Mouse (Mus musculus) adrenal gland, postnatal 10 days (tissue): ENCODE measurements around the gene Vwa3a. TPM values are rescaled to one million over a fixed set of nuclear protein-coding genes. Genes with fewer than 3 reads are reported as not detected.
A peak's percentile ranks its signal among the peaks of the same experiment; 100 is the strongest.

Experiments used
- DNase-seq: peaks from one replicate; pipeline ENCODE4 v3.0.0; 2021; ENCODE audit warnings: mixed read lengths
- total RNA-seq, 2 experiments: library from RNA; stranded (reverse); gene quantifications; 2 replicates each; pipeline ENCODE4 v1.2.3; 2021

Vwa3a gene
- total RNA-seq, 2 experiments from 2014 or later: 2.2 to 3.1 TPM

DNA sequence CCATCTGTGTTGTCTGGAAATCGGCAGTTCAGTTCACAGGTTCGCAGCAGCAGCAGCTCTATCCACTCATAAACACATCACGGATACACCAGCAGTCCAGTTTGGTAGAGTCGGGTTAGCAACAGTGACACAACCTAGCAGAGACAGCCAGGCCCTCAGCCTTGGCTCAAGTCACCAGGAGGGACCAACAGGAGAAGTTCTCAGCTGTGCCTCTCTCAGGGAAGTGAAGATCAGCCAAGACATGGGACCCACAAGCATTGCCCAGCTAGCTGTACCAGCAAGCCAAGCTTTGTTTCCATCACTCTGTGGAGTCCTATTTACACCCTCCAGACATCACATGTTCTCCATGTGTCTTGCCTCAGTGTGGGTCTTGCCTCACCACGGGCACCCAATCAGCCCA lies 7.7 kb downstream of the Vwa3a start:
- DNase-seq: no peak

DNA sequence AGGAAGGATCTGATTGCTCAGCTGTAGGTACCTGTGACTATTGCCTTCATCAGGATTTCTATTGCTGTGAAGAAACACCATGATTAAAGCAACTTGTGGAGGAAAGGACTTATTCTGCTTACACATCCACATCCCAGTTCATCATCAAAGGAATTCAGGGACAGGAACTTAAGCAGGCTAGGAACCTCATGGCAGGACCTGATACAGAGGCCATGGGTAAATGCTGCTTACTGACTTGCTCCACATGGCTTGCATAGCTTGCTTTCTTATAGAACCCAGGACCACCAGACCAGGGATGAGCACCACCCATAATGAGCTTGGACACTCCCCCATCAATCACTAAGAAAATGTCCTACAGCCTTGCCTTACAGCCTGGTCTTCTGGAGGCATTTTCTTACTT lies 9.4 kb downstream of the Vwa3a start:
- no peak for DNase-seq

DNA sequence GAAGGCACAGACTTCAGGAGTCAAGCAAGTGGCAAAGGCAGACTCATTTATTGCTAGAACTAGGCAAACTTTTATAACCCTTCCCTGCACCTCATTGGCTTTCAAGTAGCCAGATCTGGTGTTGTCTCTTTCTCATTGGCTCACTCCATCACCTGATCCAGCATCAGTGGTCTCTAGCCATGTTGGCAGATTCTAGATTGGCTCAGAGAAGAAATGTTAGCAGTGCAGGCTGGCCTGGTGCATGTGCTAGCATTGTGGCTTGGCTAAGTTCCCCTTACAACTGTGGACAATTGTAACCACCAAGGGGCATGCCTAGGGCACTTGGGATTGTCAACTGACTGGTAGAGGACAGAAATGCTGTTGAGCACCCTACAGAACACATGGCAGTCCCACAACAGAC lies 12.2 kb downstream of the Vwa3a start:
- DNase-seq: no peak

DNA sequence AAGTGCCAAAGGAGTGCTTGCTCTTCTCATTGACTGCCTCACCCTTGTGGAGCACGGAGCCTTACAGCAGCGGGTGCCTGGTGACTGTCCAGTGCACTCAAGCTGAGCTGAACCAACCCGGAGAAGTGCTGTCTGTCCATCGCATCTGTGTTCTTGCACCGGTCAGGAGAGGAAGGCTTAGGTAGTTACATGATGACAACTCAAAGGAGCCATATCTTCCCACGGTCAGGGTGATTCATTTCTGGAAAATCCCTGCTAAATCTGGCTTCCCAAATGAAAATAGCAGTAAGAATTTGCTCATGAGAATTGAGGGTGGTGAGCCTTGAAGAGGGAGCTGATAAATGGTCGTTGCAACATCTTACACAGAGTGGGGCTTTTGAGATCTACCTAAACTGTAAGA lies 12.8 kb downstream of the Vwa3a start:
- no peak for DNase-seq

DNA sequence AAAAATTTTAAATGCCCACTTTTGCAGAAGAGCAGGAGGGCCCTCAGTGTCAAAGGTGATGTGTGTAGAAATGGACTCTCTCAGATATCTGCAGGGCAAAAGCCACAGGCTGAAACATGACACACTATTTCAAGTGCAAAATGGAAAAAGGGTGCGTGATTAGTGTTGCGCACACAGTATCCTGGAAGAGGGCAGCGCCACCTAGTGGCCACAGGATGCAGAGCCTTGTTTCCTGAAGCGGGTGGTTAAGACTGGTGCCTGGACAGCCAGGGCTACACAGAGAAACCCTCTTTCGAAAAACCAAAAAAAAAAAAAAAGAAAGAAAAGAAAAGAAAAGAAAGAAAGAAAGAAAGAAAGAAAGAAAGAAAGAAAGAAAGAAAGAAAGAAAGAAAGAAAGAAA lies 15.6 kb downstream of the Vwa3a start:
- peak; percentile 90 for DNase-seq

DNA sequence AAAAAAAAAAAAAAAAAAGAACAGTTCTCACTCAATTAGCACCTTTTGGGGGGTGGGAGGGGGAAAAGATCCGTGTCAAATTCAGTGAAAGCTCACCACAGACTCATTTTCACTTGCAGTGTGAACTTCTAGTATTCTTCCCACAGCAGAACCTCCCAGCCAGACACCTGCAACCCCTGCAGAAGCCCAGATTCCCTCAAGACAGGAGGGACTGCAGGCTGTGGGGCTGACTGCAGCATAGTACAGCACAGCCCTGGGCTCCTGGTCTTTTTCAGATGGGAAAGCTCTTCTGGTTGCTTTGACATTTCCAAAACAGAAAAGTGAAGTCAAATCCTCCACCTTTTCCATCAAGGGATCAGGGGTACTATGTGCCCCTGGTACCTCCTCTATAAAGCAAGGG lies 28.3 kb downstream of the Vwa3a start:
- no peak for DNase-seq

DNA sequence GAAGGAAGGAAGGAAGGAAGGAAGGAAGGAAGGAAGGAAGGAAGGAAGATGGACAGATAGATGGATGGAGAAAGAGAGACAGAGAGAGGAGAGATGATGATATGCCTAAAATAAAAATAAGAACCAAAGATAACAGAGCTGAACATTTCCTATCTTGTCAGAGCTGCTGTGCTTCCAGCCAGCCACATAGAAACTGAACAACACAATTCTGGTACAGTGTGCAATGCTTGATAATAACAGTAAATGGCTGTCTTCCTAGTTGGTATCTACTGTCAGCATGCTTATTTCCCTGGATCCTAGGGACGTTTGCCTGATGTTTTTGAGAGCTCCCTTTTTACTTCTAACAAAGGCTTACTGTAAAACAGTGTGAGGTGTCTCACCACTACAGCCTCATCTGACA lies 32.3 kb downstream of the Vwa3a start:
- DNase-seq: no peak

DNA sequence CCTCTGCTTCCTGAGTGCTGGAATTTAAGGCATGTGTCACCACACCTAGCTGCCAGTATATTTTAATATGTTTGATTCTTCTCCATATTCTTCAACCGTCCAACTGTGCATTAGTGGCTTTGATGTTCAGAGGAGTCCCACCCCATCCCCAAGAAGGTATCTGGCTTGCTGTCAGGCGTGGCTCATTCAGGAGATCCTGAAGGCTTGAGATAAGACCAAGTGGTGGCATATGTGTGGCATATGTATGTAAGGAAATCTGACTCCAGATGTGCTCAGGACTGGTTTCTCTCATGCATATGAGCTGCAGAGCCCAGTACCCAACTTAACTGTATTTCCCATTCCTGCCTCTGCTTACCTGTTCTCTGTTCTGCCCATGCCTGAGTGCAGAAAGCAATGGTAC lies 38.9 kb downstream of the Vwa3a start:
- DNase-seq: no peak

DNA sequence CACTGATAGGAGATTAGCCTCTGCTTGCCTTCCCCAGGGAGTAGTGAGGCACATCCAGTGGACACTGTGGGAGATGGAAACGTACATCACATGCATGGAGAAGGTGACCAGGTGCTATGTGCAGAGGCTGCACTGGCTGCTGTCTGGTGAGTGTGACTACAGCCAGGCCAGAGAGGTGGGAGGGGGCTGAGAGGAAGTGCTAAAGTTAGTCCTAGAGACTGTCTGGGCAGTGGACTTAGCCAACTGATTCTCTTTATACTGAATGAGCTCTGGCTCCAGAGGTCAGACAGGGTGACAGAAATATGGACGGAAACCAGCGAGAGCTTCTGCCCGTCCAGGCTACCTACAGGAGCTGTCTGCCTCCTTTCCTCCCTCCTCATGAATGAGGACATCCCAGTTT lies 56.4 kb downstream of the Vwa3a start:
- DNase-seq: no peak

DNA sequence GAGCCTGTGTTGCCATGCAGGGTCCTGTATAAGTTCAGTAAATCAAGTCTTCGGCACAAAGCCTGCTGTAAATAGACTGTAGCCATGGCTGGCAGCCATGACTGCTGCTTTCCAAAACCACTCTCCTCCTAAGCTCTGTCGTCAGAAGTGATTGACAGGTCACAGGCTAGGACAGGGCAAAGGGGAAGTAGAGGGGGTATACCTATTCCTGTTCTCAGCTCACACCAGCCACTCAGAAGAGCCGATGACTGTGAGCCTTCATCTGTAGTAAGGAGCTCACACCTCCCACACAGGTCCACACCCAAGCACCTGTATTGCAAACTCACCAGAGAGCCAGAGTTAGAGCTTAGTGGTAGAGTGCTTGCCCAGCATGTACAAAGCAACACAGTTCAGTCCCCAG lies 57.3 kb downstream of the Vwa3a start:
- DNase-seq: no peak

DNA sequence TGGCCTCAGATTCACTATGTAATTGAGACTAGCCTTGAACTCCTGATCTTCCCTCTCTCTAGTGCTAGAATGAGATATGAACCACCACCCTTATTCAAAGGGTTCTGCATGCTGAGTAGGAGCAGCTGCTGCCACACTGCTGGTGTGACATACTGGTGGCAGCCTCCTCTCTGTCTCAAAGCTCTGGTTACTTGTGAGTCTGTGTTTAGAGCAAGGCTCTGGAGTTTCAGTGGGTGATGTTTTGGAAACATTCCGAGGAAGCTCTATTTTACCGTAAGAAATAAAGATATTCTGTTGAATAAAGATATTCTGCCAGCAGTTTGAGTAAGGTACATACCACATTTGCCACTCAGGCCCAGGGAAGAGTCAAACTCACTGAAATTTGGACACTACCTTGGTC lies 64.2 kb downstream of the Vwa3a start:
- no peak for DNase-seq

DNA sequence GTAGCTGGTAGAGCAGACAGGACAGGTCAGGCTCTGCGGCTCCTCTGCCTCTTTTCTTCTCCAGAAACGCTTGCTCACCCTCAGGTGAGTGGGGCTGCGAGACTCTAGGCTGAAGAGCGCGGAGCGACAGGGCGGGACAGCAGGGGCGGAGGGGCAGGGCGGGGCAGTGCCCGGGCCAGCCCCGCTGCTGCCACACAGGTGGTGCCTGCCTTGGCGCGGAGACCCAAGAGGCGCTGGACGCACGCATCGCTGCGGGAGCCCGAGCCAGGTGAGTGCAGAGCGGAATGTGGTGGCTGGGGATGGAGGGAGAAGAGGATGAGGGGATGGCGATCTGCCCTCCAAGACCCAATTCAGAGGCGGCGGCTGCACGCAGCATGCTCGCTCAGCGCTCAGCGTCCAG lies 70.6 kb downstream of the Vwa3a start:
- no peak for DNase-seq

DNA sequence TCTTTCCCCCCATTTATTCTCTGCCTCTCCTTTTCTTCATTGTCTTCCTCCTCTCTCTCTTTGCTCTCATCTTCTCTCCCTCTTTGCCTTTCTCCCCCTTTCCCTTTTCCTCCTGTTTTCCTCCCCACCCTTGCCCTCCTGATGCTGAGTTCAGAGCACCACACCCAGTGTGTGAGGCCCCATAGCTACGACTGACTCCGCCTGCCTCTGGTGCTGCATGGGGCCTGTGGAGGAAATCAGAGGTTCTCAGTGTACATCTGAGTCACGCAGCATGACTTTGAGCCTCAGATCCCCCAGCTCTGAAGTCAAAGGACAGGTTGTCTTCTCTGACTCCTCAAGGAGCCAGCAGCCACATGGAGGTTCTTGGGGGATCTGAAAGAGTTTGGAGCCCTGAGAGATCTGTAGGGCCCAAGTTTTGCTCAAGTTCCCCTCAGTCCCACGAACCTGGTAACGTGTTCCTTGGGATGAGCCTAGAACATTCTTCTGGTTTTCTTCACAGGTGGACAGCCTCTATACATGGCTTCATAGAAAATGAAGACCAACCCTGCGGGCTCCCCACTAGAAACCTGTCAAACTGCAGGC lies 72.8 kb downstream of the Vwa3a start, which contains the start of gene Gm5737:
TSS of gene Gm5737 (plus strand) at position 532 of the 582 bp plus-strand sequence.
- no peak for DNase-seq

DNA sequence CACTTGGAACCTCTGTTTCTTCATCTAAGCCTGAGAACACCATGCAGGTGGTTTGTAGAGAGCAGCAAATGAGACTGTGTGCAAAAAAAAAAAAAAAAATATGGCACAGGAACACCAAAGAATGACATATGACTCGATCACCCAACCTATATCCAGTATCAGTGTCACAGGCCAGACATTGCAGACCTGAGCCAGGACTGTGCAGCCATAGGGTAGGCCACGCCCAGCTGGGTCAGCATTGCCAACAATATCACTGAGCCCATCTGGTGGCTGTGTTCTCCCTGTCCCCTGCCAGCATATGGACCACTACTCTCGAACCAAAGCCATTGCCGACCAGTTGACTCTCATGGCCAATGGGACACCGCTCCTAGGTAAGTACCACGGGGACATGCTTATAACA lies 78.4 kb downstream of the Vwa3a start:
- no peak for DNase-seq

DNA sequence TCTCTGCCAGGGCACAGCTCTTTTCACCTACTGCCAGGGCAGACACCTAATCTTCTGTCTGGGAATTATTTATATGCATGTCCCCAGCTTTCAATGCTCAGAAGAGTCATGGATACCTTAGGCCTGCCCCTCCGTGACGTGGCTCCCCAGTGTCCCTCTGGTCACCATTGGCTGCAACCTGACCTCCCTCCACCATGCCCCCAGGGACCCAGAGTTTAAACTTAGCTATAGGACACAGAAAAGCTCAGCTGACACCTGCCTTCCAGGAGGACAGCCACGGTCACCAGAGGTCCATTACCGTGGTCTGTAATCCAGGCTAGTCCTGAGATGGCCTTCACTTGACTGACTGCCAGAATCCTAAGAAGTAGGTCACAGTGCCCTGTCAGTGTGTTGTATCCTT lies 80.3 kb downstream of the Vwa3a start:
- DNase-seq: peak; percentile 50

DNA sequence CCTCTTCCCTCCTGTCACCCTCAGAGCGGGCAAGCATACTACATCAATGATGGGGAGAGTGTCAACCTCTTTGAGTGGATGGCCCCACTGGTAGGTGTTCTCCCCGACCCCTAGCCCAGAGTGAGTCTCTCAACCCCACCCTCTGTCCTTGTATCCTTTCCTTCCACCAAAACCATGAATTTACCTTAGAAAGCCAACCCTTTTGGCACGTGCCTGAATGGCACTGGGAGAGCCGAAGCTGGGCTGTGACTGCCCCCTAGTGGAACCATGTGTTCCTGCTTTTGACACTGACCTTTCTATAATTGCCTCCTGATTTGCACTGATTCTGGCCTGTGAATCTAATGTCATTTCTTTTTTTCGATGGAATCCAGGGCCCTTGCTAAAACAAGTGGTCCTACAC lies 84.1 kb downstream of the Vwa3a start:
- peak; percentile 83 for DNase-seq

DNA sequence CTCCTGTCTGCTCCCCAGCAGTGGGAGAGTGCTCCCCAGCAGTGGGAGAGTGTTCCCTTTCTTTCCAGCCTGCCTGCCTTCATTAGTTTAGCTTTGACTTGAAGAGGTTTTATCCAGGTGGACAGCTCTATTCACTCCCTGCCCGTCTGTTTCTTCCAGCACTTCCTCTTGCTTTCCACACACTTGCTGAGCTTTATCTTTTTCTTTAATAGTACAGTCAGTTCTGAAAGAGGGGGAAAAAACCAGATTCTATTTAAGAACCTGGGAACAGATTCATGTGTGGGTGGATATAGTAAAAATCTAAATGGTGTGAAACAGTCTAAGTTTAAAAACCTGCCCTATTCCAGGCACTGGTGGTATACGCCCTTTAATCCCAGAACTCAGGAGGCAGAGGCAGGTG lies 86.0 kb downstream of the Vwa3a start:
- no peak for DNase-seq

DNA sequence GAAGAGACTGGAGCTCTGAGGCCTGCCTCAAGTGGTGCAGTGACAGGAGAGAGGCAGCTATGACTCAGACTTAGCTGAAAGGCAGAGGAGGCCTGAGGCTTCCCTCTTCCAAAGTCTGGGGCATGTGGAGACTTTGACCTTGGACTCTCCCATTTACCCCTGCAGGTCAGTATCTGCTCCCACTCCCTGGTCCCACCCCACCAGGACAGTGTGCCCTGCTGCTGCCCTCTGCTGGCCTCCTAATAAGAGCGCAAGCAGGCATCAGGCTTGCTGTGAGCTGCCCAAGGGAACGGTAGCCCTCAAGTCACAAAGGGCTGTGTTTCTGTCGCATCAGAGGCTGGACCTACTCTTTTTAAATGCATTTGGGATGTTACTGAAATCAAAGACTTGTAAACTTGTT lies 87.3 kb downstream of the Vwa3a start:
- DNase-seq: peak; percentile 63

DNA sequence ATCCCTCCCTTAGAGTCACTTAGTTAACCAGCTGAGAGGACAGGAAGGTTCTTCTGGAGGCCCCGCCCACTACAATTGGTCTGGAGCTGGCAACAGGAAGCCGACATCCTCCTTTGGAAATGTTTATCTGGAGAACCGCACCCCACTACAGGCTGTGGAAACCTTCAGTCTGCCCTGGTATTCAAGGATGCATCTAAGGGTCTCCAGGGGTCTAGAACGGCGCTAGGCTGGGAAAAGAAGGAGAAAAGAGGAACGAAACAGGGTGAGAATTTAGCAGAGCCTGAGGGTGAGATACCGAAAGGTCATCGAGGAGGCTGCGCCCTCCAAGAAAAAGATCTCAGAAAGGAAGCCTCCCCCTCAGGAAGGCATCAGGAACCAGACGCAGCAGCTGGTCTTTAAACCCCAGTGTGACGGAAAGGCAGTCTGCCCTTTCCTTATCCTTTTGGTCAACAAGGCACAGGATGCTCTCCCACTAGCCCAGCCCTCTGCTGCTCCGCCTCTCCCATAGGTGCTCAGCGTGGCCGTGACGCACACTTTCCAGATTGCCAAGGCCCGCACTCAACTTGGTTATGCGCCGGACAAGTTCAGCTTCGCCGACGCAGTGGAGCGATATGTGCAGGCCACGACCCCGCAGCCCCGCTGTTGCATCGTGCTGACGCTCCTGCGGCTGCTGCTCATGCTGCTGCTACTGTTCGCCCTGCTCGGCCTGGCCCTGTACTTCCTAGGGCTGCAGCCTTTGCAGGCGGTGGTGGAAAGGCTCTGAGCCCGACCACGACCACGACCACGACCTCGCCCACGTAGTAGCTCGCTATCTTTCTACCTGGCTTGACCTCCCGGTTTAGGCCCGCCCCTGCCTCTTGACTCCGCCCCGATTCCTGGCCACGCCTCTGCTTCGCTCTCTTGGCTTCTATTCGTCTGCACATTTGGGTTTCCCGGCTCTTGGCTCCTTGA lies 91.6 kb downstream of the Vwa3a start:
- peak; percentile 78 for DNase-seq

DNA sequence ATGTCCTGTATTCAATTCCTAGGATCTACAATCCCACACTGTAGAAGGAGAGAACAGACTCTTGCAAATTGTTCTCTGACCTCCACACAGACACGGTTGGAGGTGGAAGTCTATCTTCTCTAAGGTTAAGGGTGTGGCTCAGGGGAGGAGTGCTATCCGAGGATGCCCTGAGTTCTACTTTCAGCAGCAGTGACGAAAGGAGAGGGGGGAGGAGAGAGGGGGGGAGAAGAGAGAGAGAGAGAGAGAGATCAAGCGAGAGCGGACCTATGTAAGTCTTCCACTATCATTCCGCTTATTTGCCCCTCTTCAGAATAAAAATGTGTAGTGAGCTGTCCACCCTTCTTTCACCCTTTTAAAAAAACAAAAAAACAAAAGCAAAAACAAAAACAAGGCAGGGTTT lies 95.3 kb downstream of the Vwa3a start:
- DNase-seq: no peak

DNA sequence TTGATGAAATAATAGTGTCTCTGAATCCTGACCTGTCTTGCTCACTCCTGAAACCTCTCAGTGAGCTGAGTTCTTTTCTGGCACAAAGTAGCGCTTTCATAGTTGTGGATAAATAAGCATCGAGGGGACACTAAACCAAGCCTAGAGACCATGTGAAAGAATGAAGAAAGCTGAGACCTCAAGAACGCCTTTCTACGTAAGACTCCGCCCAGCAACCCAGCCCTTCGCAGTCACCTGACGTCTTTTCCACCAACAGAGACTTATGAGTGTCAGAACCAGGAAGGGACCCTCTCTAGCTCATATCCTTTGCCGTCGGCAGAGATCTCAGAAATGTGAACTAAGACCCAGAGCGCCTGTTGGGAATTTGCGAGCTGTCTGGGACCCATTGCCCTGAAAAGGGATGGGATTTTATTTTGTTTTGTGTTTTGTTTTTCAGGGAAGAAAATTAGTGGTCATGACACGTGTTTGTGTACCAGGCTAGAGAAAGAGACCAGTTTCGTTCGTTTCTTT lies 95.8 kb downstream of the Vwa3a start:
- DNase-seq: peak; percentile 78

DNA sequence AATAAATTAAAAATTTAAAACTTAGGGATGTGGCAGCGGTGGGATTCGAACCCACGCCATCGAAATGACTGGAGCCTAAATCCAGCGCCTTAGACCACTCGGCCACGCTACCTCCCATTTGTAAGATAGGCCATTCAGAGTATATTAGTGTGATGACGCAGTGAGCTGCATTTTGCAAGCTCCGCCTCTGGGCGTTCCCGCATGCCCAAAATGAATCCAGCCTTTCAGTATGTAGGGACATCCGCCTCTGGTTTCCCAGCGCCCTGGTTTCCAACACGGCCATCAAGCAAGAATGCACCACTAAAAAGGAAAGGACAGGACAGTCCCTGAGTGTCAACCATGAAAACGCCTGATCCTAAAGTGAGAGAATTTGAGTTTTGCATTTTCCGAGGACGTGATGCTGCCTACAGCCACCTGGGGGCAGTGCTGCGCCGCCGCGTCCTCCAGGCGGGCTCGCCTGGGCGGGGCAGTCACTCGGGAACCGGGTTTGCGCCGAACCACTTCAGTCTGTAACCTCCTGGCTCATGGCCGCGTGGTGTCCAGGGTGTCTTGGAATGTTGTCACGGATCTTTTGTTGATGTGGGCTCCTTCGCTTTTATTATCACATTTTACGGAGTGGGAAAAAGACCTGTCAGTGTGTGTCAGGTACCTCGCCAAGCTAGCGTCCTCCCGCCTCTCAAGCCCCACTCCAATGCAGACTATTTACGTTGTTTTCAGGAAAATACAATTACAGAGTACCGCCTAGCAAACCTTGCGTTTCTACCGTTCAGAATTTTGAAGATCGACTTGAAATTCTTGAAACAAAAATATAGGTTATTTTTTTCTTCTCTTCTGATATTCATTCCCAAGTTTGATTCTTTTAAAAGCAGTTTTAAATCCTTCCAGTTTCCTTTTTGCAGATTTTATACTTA lies 96.6 kb downstream of the Vwa3a start:
- DNase-seq: peak; percentile 97

DNA sequence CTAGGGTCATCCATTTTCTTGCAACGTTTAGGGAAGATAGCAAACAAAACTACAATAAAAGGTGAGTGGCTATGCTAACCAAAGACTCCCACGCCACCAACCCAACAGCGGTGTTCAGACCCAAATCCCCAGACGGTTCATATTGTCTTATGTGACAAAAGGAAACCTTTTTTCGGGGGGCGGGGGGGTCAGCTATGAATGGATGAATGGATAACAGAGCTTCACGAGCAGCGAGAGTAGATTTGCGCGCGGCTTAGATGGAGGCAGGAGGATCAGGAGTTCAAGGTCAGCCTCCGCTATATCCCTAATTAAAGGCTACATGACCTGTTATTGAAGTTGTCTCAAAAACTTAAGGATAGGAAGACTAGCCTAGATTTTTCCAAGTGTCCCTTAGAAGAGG lies 97.2 kb downstream of the Vwa3a start:
- DNase-seq: no peak
